Mouse (Mus musculus): ENCODE measurements around the gene Elovl7. TPM values are rescaled to one million over a fixed set of nuclear protein-coding genes. Genes with fewer than 3 reads are reported as not detected.

The Elovl7 gene
- 7.3 and 14.3 TPM in 2 replicates for polyA plus RNA-seq (2014; fragmentation: Nextera tagmentation; extraction: Ambion mirVana)

DNA sequence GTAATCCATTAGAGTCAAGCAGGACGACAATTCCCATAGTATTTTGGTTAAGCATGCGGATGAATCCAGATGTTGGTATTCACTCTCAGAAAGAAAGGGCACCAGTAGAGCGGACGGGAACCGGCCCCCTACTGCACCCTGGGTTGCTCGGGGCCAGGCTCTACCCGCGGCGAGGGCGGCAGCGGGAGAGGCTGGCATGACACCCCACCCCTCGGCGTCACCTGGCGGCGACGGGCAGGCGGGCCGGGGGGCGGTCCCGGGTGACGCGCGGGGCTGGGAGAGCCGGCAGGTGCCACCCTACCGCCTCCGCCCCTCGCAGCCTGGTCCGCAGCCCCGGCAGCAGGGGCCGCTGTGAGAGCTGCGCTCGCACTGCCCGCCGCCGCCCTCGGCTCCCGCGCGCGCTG, at the start of gene Elovl7:
Elovl7 (plus strand) TSS at position 324 of the 404 bp plus-strand sequence.
- H3K9ac ChIP-seq (ENCODE audit: low read depth, low read length), result peak within 1 kb of the TSS; percentile 71
- H3K27me3 ChIP-seq (ENCODE audit: control insufficient read depth, insufficient read depth, low read length), result peaks cover 16% of the 10 kb centered on the region
- H3K4me1 ChIP-seq (ENCODE audit: control insufficient read depth, insufficient read depth, low read length), result no peaks in the 10 kb centered on the region
- H3K9me3 ChIP-seq (ENCODE audit: control insufficient read depth, low read length), result no peaks in the 10 kb centered on the region
- under 1% methylated on average over 39 of the region's 40 CpGs for WGBS
- peak; percentile 96 for ATAC-seq (ENCODE audit: low FRiP score, low TSS enrichment)
- H3K27ac ChIP-seq (ENCODE audit: low read depth, low read length), result no peak within 1 kb of the TSS
- H3K4me3 ChIP-seq (ENCODE audit: low read length), result peak within 1 kb of the TSS; percentile 74
- H3K36me3 ChIP-seq (ENCODE audit: control insufficient read depth, insufficient read depth, low read length), result no peaks in the 10 kb centered on the region
- H3K4me2 ChIP-seq (replicated peaks; ENCODE audit: low read depth, low read length), result peak within 1 kb of the TSS; percentile 100

DNA sequence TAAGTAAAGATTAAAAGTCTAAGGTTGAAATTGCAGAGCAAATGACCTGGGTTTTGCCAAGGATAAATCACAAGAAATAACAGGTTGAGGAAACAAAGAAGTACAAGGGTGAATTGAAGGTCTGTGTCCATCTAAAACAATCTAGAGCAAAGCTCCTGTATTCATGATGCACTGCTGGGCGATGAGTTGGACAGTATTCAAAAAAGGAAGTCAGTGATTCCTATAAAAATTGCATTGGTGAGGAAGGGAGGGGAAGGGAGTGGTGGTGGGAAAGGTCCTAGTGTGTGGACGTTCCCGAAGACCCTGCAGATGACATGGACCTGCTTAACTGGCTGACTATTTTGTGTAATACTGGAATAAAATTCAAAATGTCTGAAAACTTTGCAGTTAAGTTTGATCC, 49.6 kb upstream of the Elovl7 start:
- H3K4me1 ChIP-seq (ENCODE audit: control insufficient read depth, insufficient read depth, low read length), result peaks cover 3% of the 10 kb centered on the region; the same call in 1 of the 2 replicates
- H3K4me3 ChIP-seq (ENCODE audit: low read length), result no peak overlapping the region
- no peaks in the 10 kb centered on the region for H3K27me3 ChIP-seq (ENCODE audit: control insufficient read depth, insufficient read depth, low read length)
- no peaks in the 10 kb centered on the region for H3K9me3 ChIP-seq (ENCODE audit: control insufficient read depth, low read length)
- no peak overlapping the region for H3K27ac ChIP-seq (ENCODE audit: low read depth, low read length)
- ATAC-seq (ENCODE audit: low FRiP score, low TSS enrichment), result no peak
- H3K36me3 ChIP-seq (ENCODE audit: control insufficient read depth, insufficient read depth, low read length), result peaks cover 16% of the 10 kb centered on the region; the same call in 1 of the 2 replicates
- 87% methylated on average over 3 of the region's 3 CpGs for WGBS
- no peak overlapping the region for H3K9ac ChIP-seq (ENCODE audit: low read depth, low read length)
- no peak overlapping the region for H3K4me2 ChIP-seq (replicated peaks; ENCODE audit: low read depth, low read length)

DNA sequence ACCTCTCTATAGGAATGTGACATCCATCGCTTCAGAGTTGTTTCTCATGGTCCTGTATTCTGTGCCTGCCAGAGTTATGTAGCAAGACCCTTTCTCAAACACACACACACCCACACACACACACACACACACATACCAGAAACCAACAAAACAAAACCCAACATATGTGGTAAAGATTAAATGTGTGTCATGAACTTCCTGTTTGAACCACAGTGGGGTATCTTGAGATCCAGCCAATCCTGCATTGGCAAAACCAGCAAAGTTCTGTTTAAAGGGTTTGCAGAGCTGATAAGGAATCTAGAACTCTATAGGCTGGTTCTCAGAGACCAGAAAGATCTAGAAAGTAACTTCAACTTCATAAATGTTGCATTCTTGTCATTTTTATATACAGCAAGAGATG, 44.2 kb upstream of the Elovl7 start:
- WGBS, result 100% methylated on average over 1 of the region's 1 CpGs
- Histone ChIP-seq H3K4me2 (replicated peaks; ENCODE audit: low read depth, low read length) (no peak overlapping the region), H3K9ac (ENCODE audit: low read depth, low read length) (no peak overlapping the region), H3K27ac (ENCODE audit: low read depth, low read length) (no peak overlapping the region), H3K4me1 (ENCODE audit: control insufficient read depth, insufficient read depth, low read length) (no peaks in the 10 kb centered on the region), H3K36me3 (ENCODE audit: control insufficient read depth, insufficient read depth, low read length) (peaks cover 35% of the 10 kb centered on the region; the same call in 1 of the 2 replicates), H3K4me3 (ENCODE audit: low read length) (no peak overlapping the region), H3K27me3 (ENCODE audit: control insufficient read depth, insufficient read depth, low read length) (no peaks in the 10 kb centered on the region), H3K9me3 (ENCODE audit: control insufficient read depth, low read length) (no peaks in the 10 kb centered on the region)
- no peak for ATAC-seq (ENCODE audit: low FRiP score, low TSS enrichment)

DNA sequence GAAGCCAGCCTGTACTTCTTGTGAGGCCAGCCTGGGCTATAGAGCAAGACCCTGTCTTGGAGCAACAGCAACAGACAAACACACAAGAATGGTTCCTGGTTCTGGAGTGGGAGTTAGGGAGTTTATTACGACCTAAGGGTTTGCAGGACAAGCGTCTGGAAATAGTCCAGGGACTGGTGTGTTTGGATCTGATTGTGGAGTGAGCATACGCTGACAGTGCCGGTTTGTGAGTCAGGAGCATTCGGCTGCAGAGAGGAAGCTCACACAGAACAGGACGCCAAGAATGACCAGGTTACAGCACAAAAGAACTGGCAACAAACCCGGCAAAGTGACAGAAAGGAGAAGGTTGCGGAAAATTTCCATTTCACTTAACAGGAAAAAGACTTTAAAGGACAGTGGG, 43.7 kb upstream of the Elovl7 start:
- Histone ChIP-seq H3K4me2 (replicated peaks; ENCODE audit: low read depth, low read length) (no peak overlapping the region), H3K36me3 (ENCODE audit: control insufficient read depth, insufficient read depth, low read length) (peaks cover 38% of the 10 kb centered on the region; the same call in 1 of the 2 replicates), H3K4me1 (ENCODE audit: control insufficient read depth, insufficient read depth, low read length) (no peaks in the 10 kb centered on the region), H3K9ac (ENCODE audit: low read depth, low read length) (no peak overlapping the region), H3K4me3 (ENCODE audit: low read length) (no peak overlapping the region), H3K27me3 (ENCODE audit: control insufficient read depth, insufficient read depth, low read length) (no peaks in the 10 kb centered on the region), H3K9me3 (ENCODE audit: control insufficient read depth, low read length) (no peaks in the 10 kb centered on the region), H3K27ac (ENCODE audit: low read depth, low read length) (no peak overlapping the region)
- 89% methylated on average over 8 of the region's 8 CpGs for WGBS
- no peak for ATAC-seq (ENCODE audit: low FRiP score, low TSS enrichment)

DNA sequence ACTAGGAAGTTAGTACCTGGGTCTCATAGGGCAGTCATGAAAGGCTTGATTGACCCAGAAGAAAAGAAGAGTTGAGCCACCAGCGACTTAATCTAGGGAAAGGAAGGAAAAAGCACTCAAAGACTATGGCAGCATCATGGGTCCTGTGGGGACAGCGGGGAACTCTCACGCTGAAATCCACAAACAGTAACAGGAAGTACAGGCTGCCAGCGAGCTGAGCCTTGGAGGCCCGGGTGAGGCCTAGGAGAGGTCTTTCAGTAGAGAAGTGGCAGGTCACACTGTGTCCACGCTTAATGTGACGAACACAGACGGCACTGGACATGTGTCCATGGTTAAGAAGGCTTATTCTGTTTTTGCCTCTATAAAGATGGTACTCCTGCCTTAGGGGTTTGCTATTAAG, 34.6 kb upstream of the Elovl7 start:
- 91% methylated on average over 8 of the region's 8 CpGs for WGBS
- no peak overlapping the region for H3K4me3 ChIP-seq (ENCODE audit: low read length)
- no peaks in the 10 kb centered on the region for H3K27me3 ChIP-seq (ENCODE audit: control insufficient read depth, insufficient read depth, low read length)
- peaks cover 51% of the 10 kb centered on the region; the same call in 1 of the 2 replicates for H3K36me3 ChIP-seq (ENCODE audit: control insufficient read depth, insufficient read depth, low read length)
- ATAC-seq (ENCODE audit: low FRiP score, low TSS enrichment), result no peak
- H3K9ac ChIP-seq (ENCODE audit: low read depth, low read length), result no peak overlapping the region
- H3K27ac ChIP-seq (ENCODE audit: low read depth, low read length), result no peak overlapping the region
- H3K4me1 ChIP-seq (ENCODE audit: control insufficient read depth, insufficient read depth, low read length), result no peaks in the 10 kb centered on the region
- no peaks in the 10 kb centered on the region for H3K9me3 ChIP-seq (ENCODE audit: control insufficient read depth, low read length)
- no peak overlapping the region for H3K4me2 ChIP-seq (replicated peaks; ENCODE audit: low read depth, low read length)

DNA sequence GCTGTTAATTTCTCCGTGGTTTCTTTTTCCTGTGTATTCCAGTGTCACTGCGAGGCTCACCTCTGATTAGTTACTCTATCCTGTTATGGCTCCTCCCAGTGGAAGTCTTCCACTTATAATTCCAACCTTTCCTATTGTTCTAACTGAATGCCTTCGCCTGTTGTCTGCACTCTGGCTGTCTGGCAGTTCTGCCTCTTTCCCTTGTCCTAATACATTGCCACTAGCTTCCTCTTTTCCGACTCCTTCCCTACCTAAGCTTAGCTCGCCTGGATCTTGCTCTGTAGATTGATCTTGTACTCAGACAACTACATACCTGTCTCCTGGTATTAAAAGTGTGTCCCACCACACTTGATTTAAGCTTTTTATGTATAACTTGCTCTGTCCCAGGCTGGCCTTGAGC, 33.4 kb upstream of the Elovl7 start:
- H3K27me3 ChIP-seq (ENCODE audit: control insufficient read depth, insufficient read depth, low read length), result no peaks in the 10 kb centered on the region
- H3K9ac ChIP-seq (ENCODE audit: low read depth, low read length), result no peak overlapping the region
- H3K4me2 ChIP-seq (replicated peaks; ENCODE audit: low read depth, low read length), result no peak overlapping the region
- H3K27ac ChIP-seq (ENCODE audit: low read depth, low read length), result no peak overlapping the region
- H3K4me1 ChIP-seq (ENCODE audit: control insufficient read depth, insufficient read depth, low read length), result no peaks in the 10 kb centered on the region
- no peak overlapping the region for H3K4me3 ChIP-seq (ENCODE audit: low read length)
- no peak for ATAC-seq (ENCODE audit: low FRiP score, low TSS enrichment)
- peaks cover 54% of the 10 kb centered on the region for H3K36me3 ChIP-seq (ENCODE audit: control insufficient read depth, insufficient read depth, low read length)
- WGBS, result 79% methylated on average over 5 of the region's 5 CpGs
- H3K9me3 ChIP-seq (ENCODE audit: control insufficient read depth, low read length), result no peaks in the 10 kb centered on the region

DNA sequence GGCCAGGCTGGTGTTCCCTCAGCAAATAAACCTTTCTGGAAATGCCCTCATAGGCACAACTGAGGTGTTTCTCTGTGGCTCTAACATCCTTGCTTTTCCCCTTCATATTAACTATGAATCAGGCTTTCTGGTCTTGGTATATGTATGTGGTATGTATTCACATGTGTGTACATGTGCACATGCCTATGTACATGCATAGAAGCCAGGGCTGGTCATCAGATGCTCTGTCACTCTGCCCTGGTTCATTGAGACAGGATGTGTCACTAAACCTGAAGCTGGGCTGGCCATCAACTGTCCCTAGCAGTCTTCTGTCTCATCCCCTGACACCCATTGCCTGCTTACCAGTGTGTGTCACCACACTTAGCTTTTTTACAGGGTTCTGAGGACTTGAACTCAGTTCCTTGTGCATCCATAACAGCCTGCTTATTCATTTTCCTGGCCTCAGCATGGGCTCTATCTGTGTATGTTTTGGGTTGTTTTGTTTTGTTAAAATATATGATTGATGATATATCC, 29.4 kb upstream of the Elovl7 start:
- no peak overlapping the region for H3K4me2 ChIP-seq (replicated peaks; ENCODE audit: low read depth, low read length)
- no peaks in the 10 kb centered on the region for H3K9me3 ChIP-seq (ENCODE audit: control insufficient read depth, low read length)
- H3K9ac ChIP-seq (ENCODE audit: low read depth, low read length), result no peak overlapping the region
- no peak overlapping the region for H3K4me3 ChIP-seq (ENCODE audit: low read length)
- H3K36me3 ChIP-seq (ENCODE audit: control insufficient read depth, insufficient read depth, low read length), result peaks cover 40% of the 10 kb centered on the region
- no peak overlapping the region for H3K27ac ChIP-seq (ENCODE audit: low read depth, low read length)
- no peaks in the 10 kb centered on the region for H3K27me3 ChIP-seq (ENCODE audit: control insufficient read depth, insufficient read depth, low read length)
- H3K4me1 ChIP-seq (ENCODE audit: control insufficient read depth, insufficient read depth, low read length), result no peaks in the 10 kb centered on the region
- ATAC-seq (ENCODE audit: low FRiP score, low TSS enrichment), result no peak

DNA sequence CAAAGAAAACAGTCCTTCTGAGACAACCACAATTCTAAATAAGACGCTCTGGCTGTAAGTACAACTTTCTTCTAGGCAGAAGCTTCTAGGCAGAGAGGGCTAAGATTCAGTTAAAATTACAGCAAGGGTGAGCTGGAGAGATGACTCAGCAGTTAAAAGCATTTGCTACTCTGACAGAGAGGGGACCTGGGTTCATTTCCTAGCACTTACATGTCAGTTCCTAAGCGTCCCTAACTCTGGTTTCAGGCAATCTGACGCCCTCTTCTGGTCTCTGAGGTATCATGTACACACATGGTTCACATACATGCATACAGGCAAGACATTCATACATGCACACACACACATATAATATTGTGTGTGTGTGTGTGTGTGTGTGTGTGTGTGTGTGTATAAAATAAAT, 28.7 kb upstream of the Elovl7 start:
- H3K4me3 ChIP-seq (ENCODE audit: low read length), result no peak overlapping the region
- 94% methylated on average over 3 of the region's 3 CpGs for whole genome bisulfite sequencing
- H3K27me3 ChIP-seq (ENCODE audit: control insufficient read depth, insufficient read depth, low read length), result no peaks in the 10 kb centered on the region
- H3K36me3 ChIP-seq (ENCODE audit: control insufficient read depth, insufficient read depth, low read length), result peaks cover 37% of the 10 kb centered on the region
- no peaks in the 10 kb centered on the region for H3K9me3 ChIP-seq (ENCODE audit: control insufficient read depth, low read length)
- H3K27ac ChIP-seq (ENCODE audit: low read depth, low read length), result no peak overlapping the region
- no peak for ATAC-seq (ENCODE audit: low FRiP score, low TSS enrichment)
- no peak overlapping the region for H3K4me2 ChIP-seq (replicated peaks; ENCODE audit: low read depth, low read length)
- H3K4me1 ChIP-seq (ENCODE audit: control insufficient read depth, insufficient read depth, low read length), result no peaks in the 10 kb centered on the region
- H3K9ac ChIP-seq (ENCODE audit: low read depth, low read length), result no peak overlapping the region

DNA sequence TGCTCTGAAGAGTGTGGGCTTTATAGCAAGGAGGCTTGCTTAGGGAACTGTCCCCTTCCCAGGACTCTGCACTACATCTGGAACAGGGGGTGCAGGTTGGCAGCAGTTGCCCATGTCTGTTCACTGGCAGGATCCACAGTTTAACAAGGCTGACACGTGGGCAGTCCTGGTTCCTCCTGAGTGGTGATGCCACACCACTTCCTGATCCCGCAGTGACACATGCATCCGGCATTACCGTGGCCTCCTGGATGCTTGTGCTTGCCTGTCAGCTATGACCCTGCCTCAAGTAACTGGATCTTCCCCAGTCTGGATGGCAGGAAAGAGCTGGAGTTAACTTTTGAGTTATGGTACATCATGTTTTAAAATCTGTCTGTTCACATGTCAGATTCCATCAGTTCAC, 26.2 kb upstream of the Elovl7 start:
- no peak overlapping the region for H3K9ac ChIP-seq (ENCODE audit: low read depth, low read length)
- WGBS, result 86% methylated on average over 4 of the region's 4 CpGs
- no peak overlapping the region for H3K27ac ChIP-seq (ENCODE audit: low read depth, low read length)
- ATAC-seq (ENCODE audit: low FRiP score, low TSS enrichment), result no peak
- H3K4me2 ChIP-seq (replicated peaks; ENCODE audit: low read depth, low read length), result no peak overlapping the region
- peaks cover 23% of the 10 kb centered on the region for H3K36me3 ChIP-seq (ENCODE audit: control insufficient read depth, insufficient read depth, low read length)
- no peaks in the 10 kb centered on the region for H3K27me3 ChIP-seq (ENCODE audit: control insufficient read depth, insufficient read depth, low read length)
- H3K4me1 ChIP-seq (ENCODE audit: control insufficient read depth, insufficient read depth, low read length), result no peaks in the 10 kb centered on the region
- H3K4me3 ChIP-seq (ENCODE audit: low read length), result no peak overlapping the region
- no peaks in the 10 kb centered on the region for H3K9me3 ChIP-seq (ENCODE audit: control insufficient read depth, low read length)

Measured in kidney, embryonic 14.5 days (tissue).